Mouse (Mus musculus) olfactory bulb, adult 2 months (tissue): ENCODE results near the gene Ttc32.

Experiments used
- CTCF ChIP-seq: fragments of 200-500 bp; IDR thresholded peaks from 2 replicates; pipeline ENCODE4 v1.5.1; 2012; ENCODE audit warnings: low read depth, mild to moderate bottlenecking, low read length, moderate library complexity; ENCODE audit not compliant: insufficient read depth
- POLR2A ChIP-seq: fragments of 200-500 bp; IDR thresholded peaks from 2 replicates; pipeline ENCODE4 v1.6.1; 2012; ENCODE audit warnings: mild to moderate bottlenecking, low read depth, low read length, moderate library complexity; ENCODE audit not compliant: insufficient read depth

DNA sequence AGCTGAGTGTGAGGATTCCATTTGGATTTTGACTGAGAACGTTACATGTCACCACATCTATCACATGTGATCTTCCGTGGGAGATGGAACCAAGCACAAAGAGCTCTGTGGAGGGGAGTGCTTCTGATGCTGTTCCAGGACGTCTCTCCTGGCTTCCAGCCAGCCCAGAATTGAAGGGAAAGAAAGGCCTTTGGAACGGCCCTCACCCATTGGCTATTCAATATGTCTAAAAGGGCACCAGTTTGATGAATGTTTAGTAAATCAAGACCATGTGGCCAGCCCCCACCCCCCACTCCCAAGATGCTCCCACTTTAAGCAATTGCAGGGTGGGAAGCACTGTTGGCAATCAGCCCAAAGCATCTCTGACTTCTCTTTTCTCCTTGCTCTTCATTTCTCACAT, 41.7 kb downstream of the Ttc32 start:
- TF ChIP-seq POLR2A (no peak), CTCF (no peak)
